Mouse (Mus musculus) neutrophil, adult 83 days (primary cell): Measurements from ENCODE around the gene Egln1. TPM values are rescaled to one million over a fixed set of nuclear protein-coding genes. Genes with fewer than 3 reads are reported as not detected.

Experiments
- total RNA-seq, 2 experiments: library from RNA; stranded (reverse); gene quantifications; one replicate each; pipeline ENCODE4 v1.2.4; 2023

The Egln1 gene
- total RNA-seq: 10 to 100 TPM; 20.1 to 21.6 TPM

GRCm38 (mm10) chr8:124949209-124950068 is at the start of gene Egln1:
Gene Egln1, minus strand, starts transcription at chr8:124949324.

GRCm38 (mm10) chr8:124897386-124898250 is 51.5 kb downstream of the Egln1 start, which contains the start of the genes Exoc8 and Sprtn:
Gene Exoc8, minus strand, starts transcription at chr8:124897705.
Gene Sprtn, plus strand, starts transcription at chr8:124897886.

GRCm38 (mm10) chr8:124862321-124863162 is 86.6 kb downstream of the Egln1 start, which contains the start of the genes Gnpat and 2810004N23Rik:
Gene Gnpat, plus strand, starts transcription at chr8:124863033.
Gene 2810004N23Rik, minus strand, starts transcription at chr8:124863120.

Other genes with a start within 250 kb of the Egln1 start
- 10 to 100 TPM; 43.7 to 51.1 TPM for gene Ttc13, start 227.3 kb downstream of the Egln1 start, total RNA-seq
- 1 to 10 TPM; 2.7 to 4.0 TPM for gene Arv1, start 227.2 kb downstream of the Egln1 start, total RNA-seq
- gene Fam89a, start 197.5 kb downstream of the Egln1 start, total RNA-seq: 1 to 10 TPM in 1 of 2 experiments, under 1 TPM in 1; 0.85 to 1.0 TPM
- not detected for gene Trim67, start 156.2 kb downstream of the Egln1 start, total RNA-seq
- gene Gnpat, start 86.3 kb downstream of the Egln1 start, total RNA-seq: 10 to 100 TPM; 34.7 to 40.6 TPM
- 1 to 10 TPM; 8.0 to 8.5 TPM for gene 2810004N23Rik, start 86.2 kb downstream of the Egln1 start, total RNA-seq
- 10 to 100 TPM; 16.3 to 17.5 TPM for gene Exoc8, start 51.6 kb downstream of the Egln1 start, total RNA-seq
- 10 to 100 TPM; 18.7 to 19.2 TPM for gene Sprtn, start 51.4 kb downstream of the Egln1 start, total RNA-seq
- gene Tsnax, start 63.7 kb upstream of the Egln1 start, total RNA-seq: 10 to 100 TPM; 19.6 to 19.9 TPM
- gene Disc1, start 104.9 kb upstream of the Egln1 start, total RNA-seq: 1 to 10 TPM; 4.6 to 6.8 TPM